Mouse (Mus musculus) spleen, postnatal 36 days (tissue): ENCODE results near the gene Zc3h18.
A peak's percentile ranks its signal among the peaks of the same experiment; 100 is the strongest.

Experiments used
- DNase-seq, 2 experiments: peaks; one replicate each; pipeline ENCODE4 v3.0.0; 2022; ENCODE audit warnings: low spot score in 2 of 2, mixed read lengths in 1 of 2

Zc3h18 gene

GRCm38 (mm10) chr8:122376365-122377231 lies at the start of gene Zc3h18:
Gene Zc3h18, plus strand, starts transcription at chr8:122376609.
- DNase-seq = peak; percentile 99

DNA sequence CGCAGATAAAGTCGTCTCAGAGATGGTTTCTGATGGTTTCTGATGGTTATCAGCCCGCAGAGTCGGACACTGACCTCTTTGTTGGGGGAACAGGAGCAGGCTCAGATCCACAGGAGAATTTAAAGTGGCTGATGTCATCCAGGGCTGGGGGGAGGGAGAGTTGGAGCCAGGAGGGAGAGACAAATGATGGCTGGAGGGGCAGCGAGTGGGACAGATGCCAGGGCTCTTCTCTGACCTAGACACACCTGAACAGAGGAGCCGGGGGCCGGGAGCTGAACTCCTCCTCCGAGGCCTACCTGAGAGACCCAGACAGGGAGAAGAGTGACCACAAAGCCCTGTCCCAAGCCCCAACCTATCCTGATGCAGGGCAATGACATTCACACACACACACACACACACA lies 47.3 kb upstream of the Zc3h18 start:
- DNase-seq = no peak

GRCm38 (mm10) chr8:122329553-122330239 lies 46.7 kb upstream of the Zc3h18 start:
- no peak for DNase-seq

DNA sequence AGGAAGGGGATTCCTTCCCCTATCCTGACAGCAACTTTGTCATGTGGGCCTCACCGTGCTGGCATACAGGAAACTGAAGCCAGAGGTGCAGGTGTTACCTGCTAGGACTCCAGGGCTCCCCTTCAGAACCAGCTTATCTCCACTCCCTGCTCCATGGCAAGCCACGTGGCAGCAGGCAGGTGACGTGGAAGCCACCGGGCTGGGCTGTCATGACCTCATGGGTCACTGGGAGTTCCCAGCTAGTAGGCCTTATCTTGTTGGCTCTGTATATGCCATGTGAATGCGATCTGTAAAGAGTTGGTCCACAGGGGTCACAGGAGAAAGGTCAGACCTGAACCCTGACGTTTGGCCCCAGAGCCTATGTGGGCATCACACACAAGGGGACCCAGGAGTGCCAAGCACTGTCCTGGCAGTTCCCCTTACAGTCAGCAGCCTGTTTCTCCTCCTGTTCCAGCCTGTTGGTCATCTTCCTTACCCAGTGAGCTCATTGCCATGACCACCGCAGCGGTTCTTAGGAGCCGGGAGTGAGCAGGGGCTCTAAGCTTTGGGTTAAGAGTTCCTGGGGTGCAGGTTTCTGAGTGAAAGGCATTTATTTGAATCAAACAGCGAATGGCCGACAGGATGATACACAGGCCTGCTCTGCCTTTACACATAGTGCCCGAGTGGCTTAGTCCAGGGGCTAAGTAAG lies 45.8 kb upstream of the Zc3h18 start:
- DNase-seq = no peak

GRCm38 (mm10) chr8:122331134-122331523 lies 45.3 kb upstream of the Zc3h18 start:
- no peak for DNase-seq

DNA sequence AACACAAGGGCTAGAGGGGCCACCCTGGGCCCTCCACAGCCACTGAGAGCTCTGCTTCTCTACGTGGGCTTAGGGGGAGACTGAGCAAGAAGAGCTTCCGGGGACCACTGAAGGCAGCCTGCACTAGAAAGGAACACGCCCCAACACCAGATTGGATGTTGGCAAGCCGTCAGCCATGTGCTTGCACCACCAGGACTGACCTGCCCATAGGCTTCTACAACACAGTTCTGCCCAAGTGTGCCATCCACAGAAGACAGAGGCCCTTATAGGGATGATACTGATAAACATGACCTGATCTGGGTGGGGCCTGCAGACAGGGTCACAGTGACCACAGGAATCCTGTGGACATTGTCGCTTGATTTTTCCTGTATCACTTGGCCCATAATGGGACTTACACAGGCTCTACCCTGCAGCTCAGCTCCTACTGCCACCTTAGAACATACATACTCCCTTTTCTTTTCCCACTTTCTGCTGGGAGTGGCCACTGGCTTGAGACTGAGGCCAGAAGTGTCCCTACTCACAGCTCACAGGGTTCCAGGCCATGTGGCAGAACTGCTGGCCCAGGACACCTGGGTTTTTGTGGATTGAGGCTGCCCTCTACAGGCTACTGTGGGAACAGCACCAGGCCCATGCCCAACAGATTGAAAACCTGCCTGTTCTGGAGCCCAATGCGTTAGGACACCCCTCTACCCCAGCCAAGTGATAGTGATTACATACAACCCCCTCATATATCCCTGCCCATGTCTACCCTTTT lies 43.5 kb upstream of the Zc3h18 start:
- peak; percentile 74 to 76 for DNase-seq

GRCm38 (mm10) chr8:122333531-122333930 lies 42.9 kb upstream of the Zc3h18 start:
- DNase-seq = no peak

DNA sequence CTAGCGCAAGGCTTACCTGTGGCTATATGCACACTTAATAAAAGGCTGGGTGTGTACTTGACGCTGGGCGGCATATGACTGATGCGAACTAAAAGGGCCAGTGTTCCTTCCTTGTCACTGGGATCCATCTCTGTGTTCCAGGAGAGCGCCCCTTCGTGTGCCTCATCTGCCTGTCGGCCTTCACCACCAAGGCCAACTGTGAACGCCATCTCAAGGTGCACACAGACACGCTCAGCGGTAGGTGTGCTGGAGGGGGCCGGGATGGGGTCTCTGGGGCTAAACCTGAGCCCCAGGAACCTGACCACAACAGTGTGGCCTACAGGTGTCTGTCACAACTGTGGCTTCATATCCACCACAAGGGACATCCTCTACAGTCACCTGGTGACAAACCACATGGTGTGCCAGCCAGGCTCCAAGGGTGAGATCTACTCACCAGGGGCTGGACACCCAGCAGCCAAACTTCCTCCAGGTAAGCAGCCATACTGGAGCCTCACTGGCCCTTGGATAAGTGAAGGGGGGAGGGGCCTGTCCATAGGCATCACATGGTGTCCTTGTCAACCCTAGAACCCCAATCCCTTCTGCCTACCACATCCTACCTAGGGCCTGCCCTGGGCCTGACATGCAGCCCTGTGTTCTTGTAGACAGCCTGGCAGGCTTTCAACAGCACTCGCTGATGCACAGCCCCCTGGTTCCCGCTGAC lies 41.5 kb upstream of the Zc3h18 start:
- DNase-seq = no peak

GRCm38 (mm10) chr8:122335638-122336250 lies 40.7 kb upstream of the Zc3h18 start:
- DNase-seq = no peak

DNA sequence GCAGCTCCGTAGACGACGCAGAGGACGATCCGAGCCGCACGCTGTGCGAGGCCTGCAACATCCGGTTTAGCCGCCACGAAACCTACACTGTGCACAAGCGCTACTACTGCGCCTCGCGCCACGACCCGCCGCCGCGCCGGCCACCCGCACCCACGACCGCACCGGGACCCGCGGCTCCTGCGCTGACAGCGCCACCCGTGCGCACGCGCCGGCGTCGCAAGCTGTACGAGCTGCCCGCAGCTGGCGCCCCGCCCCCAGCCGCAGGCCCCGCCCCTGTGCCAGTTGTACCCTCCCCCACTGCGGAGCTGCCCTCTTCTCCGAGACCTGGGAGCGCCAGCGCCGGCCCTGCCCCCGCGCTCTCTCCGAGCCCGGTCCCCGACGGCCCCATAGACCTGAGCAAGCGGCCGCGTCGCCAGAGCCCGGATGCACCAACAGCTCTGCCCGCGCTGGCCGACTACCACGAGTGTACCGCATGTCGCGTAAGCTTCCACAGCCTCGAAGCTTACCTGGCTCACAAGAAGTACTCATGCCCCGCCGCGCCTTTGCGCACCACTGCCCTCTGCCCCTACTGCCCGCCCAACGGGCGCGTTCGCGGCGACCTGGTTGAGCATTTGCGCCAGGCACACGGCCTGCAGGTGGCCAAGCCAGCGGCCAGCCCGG lies 40.0 kb upstream of the Zc3h18 start:
- no peak for DNase-seq

- no peak for DNase-seq
These were observed 37.6 kb upstream of the Zc3h18 start for GRCm38 (mm10) chr8:122338852-122339251.

GRCm38 (mm10) chr8:122340761-122341160 lies 35.6 kb upstream of the Zc3h18 start:
- no peak for DNase-seq

DNA sequence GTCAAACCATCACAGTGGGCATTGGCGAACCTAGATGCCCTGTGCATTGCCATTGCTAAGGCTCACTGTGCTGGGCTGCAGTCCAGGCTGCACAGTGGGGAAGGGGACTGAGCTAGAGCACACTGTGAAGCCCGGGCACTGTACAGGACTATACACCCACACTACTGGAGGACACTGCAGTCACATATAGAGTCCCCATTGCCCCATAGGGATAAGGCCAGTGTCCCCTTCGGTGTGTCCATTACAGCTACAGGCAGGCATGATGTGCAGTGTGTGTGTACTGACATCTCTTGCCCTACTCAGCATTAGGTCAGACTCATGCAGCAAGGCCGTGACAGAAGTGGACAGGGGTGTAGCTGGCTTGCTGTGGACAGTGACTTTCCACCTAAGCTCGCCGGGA lies 34.6 kb upstream of the Zc3h18 start:
- no peak for DNase-seq

- DNase-seq = no peak
These were observed 34.0 kb upstream of the Zc3h18 start for GRCm38 (mm10) chr8:122342362-122342761.

DNA sequence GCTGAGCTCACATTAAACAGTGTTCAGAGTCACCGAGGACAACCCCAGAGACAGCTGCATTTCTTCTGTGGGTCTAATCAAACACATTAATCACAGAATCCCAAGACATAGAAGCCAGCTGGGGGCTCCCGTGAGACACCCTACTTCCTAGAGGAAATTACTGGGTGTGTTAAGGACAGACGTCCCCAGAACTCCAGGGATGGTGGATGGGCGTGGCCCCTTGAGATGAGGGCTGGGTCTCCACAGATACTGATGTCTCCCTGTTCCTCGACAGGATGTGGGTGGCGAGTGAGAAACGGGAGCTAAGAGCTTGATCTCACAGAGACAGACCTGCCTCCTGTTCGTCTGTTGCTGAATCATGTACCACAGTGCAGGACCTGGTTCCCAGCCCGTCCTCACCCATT lies 33.6 kb upstream of the Zc3h18 start:
- DNase-seq = no peak

GRCm38 (mm10) chr8:122343341-122343740 lies 33.1 kb upstream of the Zc3h18 start:
- DNase-seq = no peak

GRCm38 (mm10) chr8:122343758-122344157 lies 32.7 kb upstream of the Zc3h18 start:
- DNase-seq = peak in 1 of 2 experiments; percentile 42

GRCm38 (mm10) chr8:122344219-122344618 lies 32.2 kb upstream of the Zc3h18 start:
- DNase-seq = no peak

DNA sequence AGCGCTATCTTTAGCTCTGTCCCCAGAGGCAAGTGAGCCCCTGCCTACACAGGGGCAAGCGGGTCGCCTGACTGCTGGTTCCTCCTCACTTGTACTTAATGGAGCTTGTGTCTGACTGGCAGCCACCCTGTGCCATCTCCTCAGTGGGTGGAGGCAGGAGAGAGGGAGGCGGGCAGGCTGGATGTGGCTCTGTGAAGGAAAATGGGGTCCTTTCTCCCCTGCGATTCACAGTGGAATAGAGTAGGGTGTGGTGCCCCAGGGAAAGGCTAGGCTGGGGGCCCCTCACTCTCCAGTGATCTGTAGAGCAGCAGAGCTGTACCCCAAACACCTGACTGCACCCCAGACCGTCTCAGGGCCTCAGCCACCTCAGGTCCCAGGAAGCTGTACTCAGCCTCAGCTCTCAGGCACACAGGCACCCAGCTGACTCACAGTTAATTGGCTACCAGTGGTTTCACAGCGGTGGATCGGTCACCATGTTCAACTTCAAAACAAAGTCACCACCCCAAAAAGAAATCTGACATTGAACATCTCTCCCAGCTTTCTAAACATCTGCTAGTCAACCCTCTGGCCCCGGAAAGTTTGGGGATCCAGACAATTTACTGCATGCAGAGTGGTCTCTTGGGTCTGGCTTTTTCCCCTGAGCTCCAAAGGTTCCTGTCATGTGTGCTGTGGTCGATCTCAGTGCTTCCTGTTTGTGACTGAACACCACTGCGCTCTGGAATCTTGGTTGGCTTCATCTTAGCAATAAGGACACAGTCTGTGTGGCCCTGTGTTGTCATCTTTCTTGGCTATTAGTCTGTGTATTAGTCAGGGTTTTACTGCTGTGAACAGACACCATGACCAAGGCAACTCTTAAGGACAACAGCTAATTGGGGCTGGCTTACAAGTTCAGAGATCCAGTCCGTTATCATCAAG lies 31.0 kb upstream of the Zc3h18 start:
- peak in 1 of 2 experiments; percentile 48 for DNase-seq
